Mouse (Mus musculus) brain, embryonic 14.5 days (tissue): ENCODE data around the gene Anks1b.
A peak's percentile ranks its signal among the peaks of the same experiment; 100 is the strongest.

Experiments
- CTCF ChIP-seq: fragments of 200-500 bp; IDR thresholded peaks from 2 replicates; pipeline ENCODE4 v1.5.1; 2012; ENCODE audit warnings: inconsistent platforms, mild to moderate bottlenecking, moderate library complexity, borderline replicate concordance; ENCODE audit not compliant: insufficient read depth, insufficient read length; ENCODE audit errors: extremely low read depth
- POLR2A ChIP-seq: fragments of 200-500 bp; IDR thresholded peaks from 2 replicates; pipeline ENCODE4 v1.6.1; 2012; ENCODE audit warnings: mild to moderate bottlenecking, inconsistent platforms, borderline replicate concordance; ENCODE audit not compliant: poor library complexity, insufficient read depth, insufficient read length, severe bottlenecking; ENCODE audit errors: extremely low read depth

DNA sequence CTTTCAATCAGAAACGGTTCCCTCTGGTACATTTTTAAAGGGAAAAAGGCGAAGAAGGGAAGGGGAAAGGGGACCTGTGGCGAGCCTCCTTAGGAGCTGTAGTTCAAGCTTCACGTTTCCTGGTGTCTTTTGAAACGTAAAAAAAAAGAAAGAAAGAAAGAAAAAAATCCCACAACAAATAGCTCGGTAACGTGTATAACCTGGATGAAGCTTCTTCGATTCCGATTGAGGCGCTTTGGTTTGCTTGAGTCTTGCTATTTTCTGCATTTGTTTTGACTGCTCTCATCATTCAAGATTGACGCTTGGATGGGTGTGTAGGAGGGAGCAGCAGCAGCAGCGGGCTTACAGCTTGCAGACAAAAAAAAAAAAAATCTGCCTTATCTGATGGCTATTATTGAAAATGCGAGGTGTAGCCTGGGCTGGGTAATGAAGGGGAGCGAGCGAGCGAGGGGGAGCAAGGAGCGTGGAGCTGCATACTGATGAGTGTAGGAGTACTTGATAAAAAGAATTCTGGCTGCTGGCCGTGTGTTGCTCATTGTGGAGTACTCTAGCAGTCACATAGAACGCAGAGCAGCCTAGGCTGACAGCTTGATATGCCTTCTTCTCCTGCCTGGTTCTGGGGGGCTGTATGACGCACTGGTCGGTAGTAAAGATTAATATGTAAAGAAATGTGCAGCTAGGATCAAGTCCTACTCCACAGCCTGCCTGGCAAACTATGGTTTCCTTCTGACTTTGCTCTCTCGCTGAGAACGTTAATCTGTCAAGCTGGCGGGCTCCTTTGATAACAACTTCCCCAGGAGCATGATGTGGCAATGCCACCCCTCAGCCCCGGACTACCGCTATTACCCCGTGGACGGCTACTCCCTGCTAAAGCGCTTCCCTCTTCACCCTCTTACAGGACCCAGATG lies 703.1 kb downstream of the Anks1b start:
- no peak for TF ChIP-seq CTCF
- peak; percentile 17; the same call in 1 of the 2 replicates for TF ChIP-seq POLR2A
